Mouse (Mus musculus): Measurements from ENCODE around the gene Pard3b.
A peak's percentile ranks its signal among the peaks of the same experiment; 100 is the strongest.

The Pard3b gene

DNA sequence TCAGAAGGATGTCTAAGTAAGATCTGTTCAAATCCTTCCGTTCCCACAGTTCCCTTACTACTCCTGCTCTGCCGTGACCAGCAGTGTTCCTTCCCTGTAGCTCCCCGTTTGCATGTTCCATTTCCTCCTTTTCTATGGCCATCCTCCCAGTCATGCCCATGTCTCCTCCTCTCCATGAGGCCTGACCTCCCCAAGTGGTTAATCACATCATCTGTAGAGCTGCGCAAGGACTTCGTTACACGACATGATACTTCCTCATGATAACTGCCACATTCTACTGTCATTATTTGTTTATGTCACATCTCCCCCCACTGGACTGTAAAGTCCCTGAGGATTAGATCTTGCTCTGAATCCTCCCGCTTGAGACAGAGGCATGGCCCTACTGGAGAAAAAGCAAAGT lies 882.7 kb downstream of the Pard3b start:
- DNase-seq = peak; percentile 2

DNA sequence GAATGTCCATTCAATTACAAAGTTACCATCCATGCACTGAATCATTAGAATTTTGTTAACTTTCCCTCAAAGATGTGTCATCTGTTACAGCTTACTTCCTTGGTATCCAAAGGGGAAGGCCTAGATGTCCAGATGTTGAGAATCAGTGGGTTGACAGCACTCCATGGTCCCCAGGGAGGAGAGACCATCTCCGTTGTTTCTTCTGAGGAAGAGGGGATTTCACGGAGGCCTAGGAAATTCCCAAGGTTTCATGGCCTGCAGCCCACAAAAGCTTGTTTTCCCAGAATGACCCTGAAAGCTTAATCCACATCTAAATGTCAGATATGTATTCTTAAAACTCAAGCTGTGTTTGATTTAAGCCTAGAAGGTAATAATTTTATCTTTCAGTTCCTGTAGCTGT lies 884.1 kb downstream of the Pard3b start:
- no peak for DNase-seq

DNA sequence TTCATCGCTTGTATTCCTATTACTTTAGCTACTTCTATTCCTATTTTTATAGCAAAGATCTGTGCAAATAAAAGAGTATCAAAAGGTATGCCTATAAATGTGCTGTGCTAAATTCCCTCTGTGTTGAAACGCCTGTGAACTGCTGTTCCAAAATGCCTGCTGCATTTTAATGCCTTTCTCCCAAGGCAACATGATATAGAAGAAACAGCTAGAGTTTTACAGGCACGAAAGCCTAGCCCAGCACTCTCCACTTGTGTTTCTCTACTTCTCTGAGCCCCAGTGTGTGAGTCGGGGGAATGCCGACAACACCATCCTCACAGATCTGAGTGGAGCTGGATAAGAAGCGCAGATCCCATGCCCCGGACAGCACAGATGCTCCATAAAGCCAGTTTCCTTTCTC lies 889.2 kb downstream of the Pard3b start:
- no peak for DNase-seq

DNA sequence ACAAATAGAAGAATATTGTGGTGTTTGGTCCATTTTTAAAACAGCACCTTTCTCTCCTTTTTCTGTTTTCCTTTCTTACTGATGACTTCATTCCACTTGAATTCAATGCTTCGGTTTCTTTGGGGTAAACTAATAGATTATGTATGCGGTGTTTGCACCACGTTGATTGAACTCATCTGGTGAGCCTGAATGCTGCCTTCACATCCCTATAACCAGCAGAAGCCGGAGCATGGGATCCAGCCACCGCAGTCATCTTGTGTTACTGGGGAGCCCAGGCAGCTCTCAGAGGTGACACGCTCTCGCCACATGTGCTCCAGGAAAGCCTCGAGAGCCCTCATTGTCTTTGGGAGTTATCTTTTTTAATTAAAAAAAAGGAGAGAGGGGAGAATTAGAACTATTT lies 891.3 kb downstream of the Pard3b start:
- DNase-seq = no peak

DNA sequence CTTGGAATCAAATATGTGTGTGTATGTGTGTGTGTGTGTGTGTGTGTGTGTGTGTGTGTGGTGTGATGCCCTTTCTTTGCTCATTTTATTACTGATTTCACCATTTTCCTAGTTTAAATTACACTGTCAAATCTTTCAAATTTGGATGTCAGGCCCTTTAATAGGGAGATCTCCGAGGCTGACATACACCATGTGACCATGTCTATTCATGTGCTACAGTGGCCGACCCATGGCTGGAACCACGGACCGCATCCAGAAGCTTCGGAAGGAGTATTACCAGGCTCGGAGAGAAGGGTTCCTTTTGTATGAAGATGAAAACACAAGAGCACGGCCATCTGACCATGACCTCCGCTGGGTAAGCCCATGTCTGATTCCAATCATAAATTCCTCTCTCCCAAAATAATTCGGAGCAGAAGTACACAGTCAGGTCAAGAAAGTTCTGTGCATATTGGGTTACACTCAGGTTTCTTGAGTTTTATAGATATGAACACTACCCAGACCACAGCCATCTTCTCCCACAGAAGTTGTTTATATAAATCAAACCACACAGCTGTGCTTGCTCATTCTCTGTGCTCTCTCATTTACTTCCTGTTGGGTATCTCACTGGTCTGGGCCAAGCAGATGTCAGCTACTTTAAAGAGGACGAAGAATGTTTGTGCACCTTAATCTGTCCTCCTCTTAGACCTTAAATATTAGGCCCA lies 894.0 kb downstream of the Pard3b start:
- no peak for DNase-seq

DNA sequence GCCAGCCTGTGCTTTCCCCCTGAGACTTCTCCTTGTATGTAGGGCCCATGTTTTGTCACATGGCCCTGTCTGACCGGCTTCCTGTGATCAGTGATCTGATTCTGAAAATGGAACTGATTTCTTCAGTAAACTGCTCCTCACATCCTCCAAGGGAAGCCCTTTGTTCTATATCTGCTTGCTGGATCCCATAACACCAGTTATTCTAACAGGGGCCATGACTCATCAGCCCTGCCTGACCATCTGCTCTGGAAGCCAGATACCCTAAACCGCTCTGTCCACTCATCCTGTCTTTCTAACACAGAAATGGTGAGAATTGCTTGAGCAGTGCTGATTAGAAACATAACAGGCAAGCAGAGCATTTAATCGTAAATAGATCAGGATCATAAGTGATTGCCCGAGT lies 910.3 kb downstream of the Pard3b start:
- DNase-seq = no peak

DNA sequence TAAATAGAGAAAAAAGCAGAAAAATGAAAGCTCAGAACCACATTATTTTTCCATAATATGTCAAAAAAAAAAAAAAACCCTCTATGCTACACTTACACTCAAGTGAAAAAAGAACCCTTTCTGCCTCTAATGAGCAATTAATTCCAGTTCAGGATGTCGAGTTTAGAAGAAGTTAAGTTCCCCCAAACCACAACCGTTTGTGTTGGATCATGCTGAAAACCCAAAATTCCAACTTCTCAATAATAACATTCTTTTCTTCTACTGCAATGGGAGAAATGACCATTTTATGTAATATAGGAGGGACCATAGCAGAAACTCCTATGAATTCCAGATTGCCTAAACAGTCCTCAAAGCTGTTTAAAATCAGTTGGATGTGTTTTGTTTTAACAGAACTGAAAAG lies 911.9 kb downstream of the Pard3b start:
- no peak for DNase-seq

DNA sequence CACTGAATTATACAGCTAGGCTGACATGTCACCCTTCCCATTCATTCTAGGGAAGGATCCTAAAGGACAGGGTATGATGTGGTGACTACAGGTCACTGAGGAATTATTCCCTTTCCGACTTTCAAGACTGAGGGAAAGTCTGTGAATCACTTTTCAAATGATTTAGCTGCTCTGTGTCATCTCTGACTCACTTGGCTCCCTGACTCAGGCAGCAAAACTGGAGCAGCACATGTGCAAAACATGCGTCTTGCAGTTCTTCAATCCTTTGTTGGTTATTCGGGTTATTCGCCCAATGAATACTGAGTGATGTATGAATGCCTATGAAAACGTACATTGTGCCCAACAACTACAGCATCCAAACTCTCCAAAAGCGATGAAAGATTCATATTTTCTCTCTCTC lies 912.9 kb downstream of the Pard3b start:
- DNase-seq = no peak

DNA sequence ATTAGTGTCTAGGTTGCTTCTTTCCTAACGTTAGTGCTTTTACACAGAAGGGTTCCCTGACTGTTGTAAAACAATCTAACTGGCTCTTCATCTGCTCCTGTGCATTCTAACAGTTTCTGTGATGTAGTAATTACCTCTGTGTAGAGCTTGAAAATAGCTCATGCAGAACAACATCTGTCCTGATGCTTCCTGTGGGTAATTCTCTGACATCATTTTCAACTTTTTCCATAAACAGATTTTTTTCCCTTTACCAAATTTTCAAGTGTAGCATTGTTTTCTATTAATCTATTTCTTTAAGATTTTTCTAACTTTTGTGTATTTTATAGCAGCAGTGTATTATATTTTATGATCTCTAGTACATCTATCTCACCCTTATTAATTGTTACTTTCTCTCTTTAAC lies 917.2 kb downstream of the Pard3b start:
- DNase-seq = no peak

DNA sequence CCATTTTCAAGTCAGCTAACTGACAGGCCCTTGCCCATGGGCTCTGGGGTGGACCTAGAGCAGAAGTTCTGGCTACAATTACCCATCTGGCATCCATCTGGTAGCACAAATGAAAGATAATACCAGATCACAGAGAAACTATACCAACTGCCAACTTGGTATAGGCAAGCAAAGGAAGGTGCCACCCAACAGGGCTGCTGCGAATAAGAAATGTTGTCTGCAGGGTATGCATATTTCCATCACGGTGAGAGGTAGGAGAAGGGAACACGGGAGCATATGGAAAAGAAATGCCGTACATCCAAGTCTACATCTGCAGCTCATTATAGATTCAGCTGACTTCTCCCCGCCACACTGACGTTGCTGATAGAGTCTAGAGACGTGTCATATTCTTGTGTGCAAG lies 924.4 kb downstream of the Pard3b start:
- no peak for DNase-seq

DNA sequence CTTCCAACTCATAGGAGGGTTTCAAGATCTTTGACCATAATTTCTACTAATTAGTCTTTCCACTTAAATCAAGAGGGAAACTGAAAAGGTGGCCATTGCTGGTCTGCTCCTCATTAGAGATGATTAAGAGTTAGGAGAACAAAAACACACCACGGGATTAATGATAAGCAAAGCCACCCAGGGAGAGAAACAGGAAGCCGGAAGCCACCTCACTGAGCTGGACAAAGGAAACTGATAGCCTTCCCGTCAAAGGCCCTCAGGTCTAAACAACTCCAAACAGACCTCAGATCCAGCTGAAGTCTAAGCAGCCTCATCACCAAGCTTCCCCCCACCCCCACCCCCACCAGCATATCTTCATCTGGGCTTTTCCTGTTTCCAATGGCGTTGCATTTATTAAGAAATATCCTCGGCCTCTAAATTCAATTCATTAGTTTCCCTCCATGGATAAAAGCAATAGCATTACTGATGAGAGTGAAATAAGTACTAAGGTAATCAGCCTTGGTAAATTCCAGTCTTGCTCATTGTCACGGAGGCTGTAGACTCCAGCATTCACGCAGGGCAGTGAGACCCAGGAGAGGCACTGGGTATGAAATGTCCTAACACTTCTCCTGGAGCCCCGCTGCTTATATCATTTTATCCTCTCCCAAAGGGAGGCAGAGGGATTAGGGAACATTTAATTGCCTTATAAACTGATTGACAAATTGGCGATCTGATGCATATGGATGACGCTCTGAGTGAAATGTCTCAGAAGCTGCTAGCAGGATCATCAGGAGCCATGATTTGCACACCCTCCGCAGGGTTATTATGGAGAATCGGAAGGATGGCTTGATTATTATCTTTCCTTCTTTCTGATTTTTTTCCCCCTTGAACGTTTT lies 925.9 kb downstream of the Pard3b start:
- no peak for DNase-seq

DNA sequence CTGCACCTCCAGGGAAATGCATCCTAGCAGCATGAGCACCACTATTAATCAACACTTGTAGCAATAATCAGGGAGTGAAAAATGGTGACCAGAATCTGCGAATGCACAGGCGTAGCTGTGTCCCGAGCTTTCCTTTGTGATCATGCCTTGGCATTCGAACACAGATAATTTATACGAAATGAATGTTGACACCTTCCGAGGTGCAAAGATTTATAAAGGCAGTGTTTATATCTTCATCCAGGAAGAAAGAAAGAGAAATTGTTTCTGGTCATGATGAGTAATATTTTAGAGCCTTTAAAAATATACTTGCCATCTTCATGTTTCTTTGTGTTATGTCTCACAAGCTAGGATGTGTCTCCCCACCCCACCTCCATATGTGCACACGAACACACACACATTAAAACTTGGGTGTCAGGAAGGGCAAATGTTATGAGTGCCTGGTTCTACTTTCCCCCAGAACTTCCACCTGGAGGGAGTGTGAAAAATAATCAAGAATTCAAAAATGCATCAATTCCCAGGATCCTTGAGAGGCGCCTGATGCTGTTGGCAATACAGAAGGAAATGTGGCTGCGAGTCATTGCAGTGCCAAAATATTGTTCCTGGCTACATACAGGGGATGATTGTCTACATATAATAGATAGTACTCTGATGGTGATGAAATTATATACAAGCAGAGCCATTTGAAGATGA lies 926.6 kb downstream of the Pard3b start:
- DNase-seq = no peak

DNA sequence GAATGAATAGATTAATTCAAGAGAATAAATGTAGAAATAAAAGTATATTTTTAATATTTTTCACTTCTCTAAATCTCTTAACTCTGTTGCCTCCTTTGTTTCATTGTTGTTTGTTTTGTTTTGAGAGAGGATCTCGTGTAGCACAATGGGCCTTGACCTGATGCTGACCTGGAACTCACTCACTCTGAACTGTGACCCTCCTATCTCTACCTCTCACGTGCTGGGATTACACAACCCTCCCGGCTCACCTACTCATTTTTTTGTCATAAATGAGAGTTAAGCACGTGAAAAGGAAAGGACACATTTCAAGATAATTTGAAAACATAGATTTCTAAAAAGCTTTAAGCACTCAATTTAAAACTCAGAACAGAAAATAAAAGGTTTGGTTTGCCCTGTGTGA lies 928.0 kb downstream of the Pard3b start:
- DNase-seq = no peak

DNA sequence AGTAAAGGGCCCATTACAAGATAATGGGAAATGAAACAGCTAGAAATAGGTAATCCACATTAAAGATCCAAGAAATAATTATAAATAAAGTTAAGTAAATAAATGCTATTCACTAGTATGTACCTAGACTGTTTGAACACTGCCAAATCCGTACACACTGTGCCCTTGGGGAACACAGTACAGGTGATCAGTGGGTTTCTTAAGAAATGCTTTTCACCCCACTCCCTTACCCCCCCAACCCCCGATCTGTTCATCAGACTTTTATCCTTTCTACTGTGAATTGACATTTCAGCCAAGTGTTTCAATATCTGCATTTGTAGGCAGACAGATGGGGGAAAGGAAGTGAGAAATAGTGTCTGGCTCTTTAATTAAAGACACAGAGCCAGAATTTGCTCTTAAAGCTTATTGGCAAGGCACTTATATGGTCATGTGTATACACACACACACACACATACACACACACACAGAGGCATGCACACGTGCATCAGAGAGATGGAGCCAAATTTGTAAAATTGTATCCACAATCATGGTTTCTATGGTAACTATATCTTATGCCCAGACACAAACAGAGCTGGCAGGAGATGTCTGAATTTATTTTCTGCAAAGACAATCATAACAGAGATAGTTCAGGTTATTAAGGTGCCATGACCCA lies 938.4 kb downstream of the Pard3b start:
- no peak for DNase-seq

DNA sequence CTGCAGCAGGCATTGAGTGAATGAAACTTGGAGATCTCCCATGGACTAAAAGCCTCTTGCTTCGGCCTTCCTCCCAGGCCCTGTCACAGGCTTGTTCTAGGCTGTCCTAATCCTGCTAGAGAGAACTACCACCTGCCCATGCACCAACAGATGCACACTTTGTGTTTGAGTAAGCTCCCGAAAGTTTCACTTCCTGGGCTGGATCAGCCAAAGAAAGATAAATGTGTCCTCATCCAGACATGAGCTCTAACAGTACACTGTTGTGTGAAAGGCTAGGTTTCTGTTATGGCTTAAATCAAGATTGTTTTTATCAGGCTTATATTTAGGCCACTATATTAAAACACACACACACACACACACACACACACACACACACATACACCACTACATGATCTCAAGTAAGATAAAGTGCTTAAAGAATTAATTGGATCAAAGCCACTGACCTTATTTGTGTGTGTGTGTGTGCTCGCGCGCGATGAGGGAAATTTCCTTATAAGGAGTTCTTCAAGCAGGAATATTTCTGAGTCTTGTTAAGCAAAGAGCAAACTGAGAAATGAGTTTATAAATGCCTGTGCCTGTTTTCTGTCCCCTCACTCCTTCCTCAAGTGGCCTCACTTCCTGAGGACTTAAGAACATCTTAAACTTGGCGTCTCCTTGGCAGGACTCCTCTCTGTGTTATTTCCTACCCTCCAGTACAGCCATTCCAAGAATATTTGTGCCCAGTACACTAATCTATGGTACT lies 940.6 kb downstream of the Pard3b start:
- peak; percentile 65 for DNase-seq

DNA sequence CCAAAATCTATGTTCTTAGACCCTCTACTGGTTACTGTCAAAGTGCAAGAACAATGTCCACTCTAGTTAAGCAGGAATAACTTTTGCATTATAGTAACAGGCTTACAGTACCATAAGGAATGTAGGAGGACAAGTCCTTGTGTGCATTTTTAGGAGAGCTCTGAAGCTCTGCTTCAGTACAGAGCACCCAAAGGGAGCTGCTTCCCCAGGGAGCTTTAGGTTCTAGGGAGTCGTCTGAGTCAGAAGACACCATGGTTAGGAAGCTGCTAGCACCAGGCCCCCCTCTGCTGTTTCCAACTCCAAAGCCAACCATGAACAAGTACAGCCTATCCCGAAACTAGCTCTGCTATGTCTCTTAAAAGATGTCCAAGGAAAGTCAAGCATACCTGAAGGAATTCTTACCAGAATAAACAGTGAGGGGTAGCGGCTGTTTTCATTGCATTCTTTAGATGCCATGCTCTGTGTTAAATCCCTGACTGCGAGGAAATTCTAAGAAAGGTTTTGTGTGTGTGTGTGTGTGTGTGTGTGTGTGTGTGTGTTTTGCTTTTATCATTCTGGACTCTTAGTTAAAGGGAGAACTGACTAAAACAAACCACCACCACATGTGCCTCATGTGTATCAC lies 941.8 kb downstream of the Pard3b start:
- peak; percentile 22 for DNase-seq

DNA sequence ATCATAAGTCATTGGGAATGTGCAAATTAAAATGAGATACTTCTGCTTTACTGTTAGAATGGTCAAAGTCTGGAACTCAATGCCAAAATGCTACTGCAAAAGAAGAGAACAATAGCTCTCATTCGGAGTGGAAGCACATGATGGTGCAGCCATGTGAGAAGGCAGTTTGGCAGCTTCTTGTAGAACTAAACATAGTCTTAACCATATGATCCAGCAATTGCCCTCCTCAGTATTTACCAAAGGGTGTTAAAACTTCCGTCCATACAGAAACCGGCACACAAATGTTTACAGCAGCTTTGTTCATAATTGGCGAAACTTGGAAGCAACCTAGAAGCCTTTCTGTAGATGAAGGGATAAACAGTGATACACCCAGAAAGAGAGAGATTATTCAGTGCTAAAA lies 943.9 kb downstream of the Pard3b start:
- no peak for DNase-seq

DNA sequence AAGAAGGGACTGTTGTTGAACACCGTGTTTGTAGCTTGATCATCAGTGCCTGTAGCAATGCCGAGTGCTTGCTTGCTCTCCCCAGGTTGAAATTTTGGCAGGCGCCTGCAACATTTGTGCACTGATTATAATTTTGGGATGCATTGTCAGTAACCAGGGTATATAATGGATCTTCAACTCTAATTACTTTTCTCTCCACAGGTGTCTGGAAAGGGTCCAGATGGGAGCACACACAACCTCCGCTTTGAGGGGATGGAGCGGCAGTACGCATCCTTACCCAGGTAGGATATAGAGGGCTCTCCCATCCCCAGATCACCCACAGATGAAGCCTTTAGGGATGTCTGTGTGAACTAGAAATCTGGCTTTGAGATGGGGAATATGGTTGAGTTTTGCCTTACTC lies 948.9 kb downstream of the Pard3b start:
- DNase-seq = no peak

DNA sequence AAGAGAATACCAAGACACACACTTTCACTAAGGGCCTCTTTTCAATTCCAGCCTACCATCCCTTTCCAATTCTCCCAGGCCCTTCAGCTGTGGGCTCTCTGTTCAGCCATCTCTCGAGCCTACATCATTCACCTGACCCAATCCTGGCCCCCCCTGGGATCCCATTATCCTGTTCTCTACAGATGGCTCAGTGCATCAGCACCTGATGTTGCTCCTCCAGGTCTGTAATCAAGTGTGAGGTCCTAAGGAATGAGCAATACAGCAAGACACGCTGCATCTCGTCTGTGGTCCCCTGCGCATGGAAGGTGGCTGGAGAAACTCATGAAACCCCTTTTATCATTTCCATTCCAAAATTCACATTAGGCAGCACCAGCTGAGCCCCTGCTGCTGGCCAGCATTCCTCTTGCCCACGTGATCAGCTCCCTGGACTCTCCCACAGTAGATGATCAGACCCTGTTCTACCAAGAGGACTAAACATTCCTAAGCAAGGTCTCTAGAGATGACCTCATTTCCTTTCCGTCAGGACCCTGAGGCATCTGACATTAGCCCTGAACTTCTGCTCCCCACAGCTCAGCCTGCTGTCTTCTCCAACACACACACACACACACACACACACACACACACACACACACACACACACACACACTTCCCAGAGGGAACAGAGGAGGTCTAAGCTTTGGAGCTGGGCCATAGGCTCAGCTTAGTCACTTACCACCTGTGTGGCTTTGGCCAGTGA lies 952.8 kb downstream of the Pard3b start:
- DNase-seq = peak; percentile 19

DNA sequence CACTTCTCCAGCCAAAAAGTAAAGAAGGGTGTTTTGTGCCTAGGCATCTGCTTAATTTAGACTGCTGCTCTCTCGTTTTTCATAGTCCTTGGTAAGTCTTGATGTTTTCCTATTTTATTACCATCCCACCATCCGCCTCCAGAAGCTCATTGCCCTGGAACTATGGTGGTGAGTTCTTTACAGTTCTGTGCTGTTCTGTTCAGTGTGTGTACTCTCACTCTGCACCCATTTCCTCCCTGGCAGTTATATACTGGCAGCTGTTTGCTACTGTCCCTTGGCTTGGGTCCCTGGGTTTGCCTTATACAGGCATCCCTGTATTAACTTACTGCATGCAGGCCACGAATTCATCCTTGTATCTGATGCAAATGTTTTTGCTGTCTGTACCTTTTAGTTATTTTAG lies 956.8 kb downstream of the Pard3b start:
- no peak for DNase-seq

DNA sequence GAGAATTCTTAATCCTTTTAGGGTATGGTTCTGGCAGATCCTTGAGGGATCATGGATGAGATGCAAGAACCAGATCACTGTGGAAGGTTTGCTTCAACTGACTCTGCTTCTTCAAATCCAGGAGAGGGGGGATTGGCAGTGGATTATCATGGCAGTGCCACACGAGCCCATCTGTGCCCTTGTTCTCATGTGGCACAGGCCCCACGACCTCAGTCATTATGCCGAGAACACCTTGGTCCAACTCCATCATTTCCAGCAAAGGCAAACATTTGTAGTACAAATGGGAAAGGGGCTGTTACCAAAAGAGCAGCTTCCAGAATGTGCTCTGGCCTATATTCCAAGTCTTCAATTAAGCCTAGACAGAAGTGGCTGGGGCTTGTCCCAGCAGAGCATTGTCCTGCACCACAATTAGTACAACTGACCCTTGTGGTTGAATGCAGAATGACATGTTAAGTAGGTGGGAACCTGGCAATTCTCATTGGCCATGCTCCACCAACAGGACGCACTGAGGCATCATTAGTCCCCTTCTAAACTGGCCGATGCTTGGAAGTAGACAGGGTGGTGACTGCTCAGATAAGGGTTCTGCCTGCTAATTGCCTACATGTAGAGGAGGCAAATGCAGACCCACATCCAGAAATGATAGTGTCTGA lies 959.3 kb downstream of the Pard3b start:
- no peak for DNase-seq

Measured in lung, postnatal 36 days (tissue).